Mouse (Mus musculus) G1E (cell line): ENCODE data around the gene Cs. TPM values are rescaled to one million over a fixed set of nuclear protein-coding genes. Genes with fewer than 3 reads are reported as not detected.

ENCODE experiments used
- ATAC-seq: 2 replicates; pipeline ENCODE4 v1.8.0; 2016; ENCODE audit warnings: mild to moderate bottlenecking; ENCODE audit not compliant: insufficient number of reproducible peaks, poor library complexity, low FRiP score, severe bottlenecking; ENCODE audit errors: extremely low read depth
- DNase-seq: peaks from one replicate; pipeline ENCODE4 v3.0.0; 2012; ENCODE audit warnings: low spot score
- H3K27me3 ChIP-seq: 2 replicates; pipeline ENCODE4 v1.6.1; 2012; ENCODE audit warnings: mild to moderate bottlenecking, low read length, inconsistent platforms; ENCODE audit not compliant: insufficient read depth
- H3K36me3 ChIP-seq: replicated peaks from 2 replicates; pipeline ENCODE3; 2012; ENCODE audit warnings: mild to moderate bottlenecking, inconsistent platforms
- H3K4me1 ChIP-seq: 2 replicates; pipeline ENCODE4 v1.6.1; 2012; ENCODE audit warnings: low read depth, low read length, inconsistent platforms, mixed read lengths; ENCODE audit not compliant: insufficient read depth
- H3K4me3 ChIP-seq: 2 replicates; pipeline ENCODE4 v1.5.1; 2012; ENCODE audit warnings: low read depth, mild to moderate bottlenecking, inconsistent platforms, low read length, moderate library complexity, mixed read lengths
- H3K9me3 ChIP-seq: replicated peaks from 2 replicates; pipeline ENCODE4 v1.6.1; 2012; ENCODE audit warnings: inconsistent platforms
- CTCF ChIP-seq: IDR thresholded peaks from 2 replicates; pipeline ENCODE4 v1.5.1; 2012; ENCODE audit warnings: low read depth, low read length, inconsistent platforms, mixed read lengths
- GATA1 ChIP-seq: IDR thresholded peaks from 2 replicates; pipeline ENCODE4 v1.6.1; 2012; ENCODE audit warnings: borderline replicate concordance, low read length, inconsistent platforms, mixed read lengths
- GATA2 ChIP-seq: IDR thresholded peaks from 2 replicates; pipeline ENCODE4 v1.6.1; 2012; ENCODE audit warnings: low read depth, low read length, inconsistent platforms, borderline replicate concordance
- POLR2AphosphoS5 ChIP-seq: IDR thresholded peaks from 2 replicates; pipeline ENCODE4 v1.6.1; 2012; ENCODE audit warnings: low read depth, low read length, inconsistent platforms; ENCODE audit not compliant: insufficient replicate concordance
- TAL1 ChIP-seq: conservative IDR thresholded peaks from 2 replicates; pipeline ENCODE4 v1.6.1; 2012; ENCODE audit warnings: low read depth, low read length, inconsistent platforms, mixed read lengths
- polyA plus RNA-seq: library from polyadenylated mRNA; stranded (reverse); fragments of >175 nt; gene quantifications from 2 replicates; pipeline ENCODE4 v1.2.3, GENCODE M21; 2012
- total RNA-seq, 2 experiments: library from RNA; stranded (forward) in 1 of 2; stranded (reverse) in 1 of 2; fragments of 200-1000 nt in 1 of 2; fragments of >200 nt in 1 of 2; fragmentation: Nextera tagmentation in 1 of 2; gene quantifications; 2 replicates each; pipeline ENCODE4 v1.2.3; 2014 to 2017

Gene Cs
- total and polyA plus RNA-seq, 3 experiments = 56.6 to 323 (median 175) TPM

DNA sequence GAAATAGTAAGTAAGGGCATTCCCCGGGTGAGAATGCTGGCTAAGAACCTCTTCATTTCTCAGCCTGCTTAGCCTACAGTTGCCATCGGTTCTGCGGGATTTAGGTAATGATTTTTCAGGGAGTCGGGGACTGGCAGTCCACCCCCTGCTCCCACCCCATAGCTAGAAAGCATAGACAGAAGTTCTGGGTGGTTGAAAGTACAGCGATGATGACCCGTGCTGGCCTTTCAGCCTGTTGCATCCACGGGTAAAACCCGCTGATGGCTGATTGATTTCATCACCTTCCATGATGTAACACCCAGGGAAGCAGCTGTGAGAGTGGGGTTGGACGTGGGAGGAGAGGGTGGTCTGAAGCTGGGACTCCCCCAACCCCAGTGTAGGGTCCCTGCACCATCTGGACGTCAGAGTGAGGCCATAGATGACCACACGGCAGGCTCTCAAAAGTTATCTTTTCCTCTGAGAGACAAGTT, 38.8 kb upstream of the Cs start, which contains the start of gene Il23a:
Gene Il23a, minus strand, starts transcription at position 51 of the 470 bp plus-strand sequence.
- peaks cover 25% of the 10 kb centered on the region for H3K27me3 ChIP-seq
- no peak for ATAC-seq
- H3K9me3 ChIP-seq = no peaks in the 10 kb centered on the region
- no peak for DNase-seq
- no peak within 1 kb of the TSS for H3K4me3 ChIP-seq
- peaks cover 27% of the 10 kb centered on the region for H3K4me1 ChIP-seq
- TF ChIP-seq GATA1 = no peak
- no peak for TF ChIP-seq CTCF
- no peaks in the 10 kb centered on the region for H3K36me3 ChIP-seq

DNA sequence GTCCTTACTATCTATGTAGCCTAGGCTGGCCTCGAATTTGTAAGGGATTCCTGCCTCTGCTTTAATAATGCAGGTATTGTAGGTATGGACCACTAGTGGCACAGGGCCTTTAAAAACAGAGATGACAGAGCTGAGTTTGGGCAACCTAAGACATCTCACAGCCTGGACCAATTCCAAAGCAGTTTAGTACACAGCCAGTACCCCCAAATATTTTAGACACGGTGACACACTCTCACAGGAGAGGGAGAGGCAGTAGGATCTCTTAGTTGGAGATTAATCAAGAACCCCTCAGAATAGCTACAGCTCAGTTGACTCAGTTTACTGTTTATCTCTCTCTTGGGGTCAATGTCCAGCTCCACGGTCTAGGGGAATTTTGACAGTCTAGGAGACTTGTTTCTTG, 35.2 kb upstream of the Cs start:
- Histone ChIP-seq H3K9me3 (no peaks in the 10 kb centered on the region), H3K4me3 (peak overlapping the region; percentile 75), H3K27me3 (peaks cover 14% of the 10 kb centered on the region), H3K4me1 (peaks cover 37% of the 10 kb centered on the region), H3K36me3 (peaks cover 29% of the 10 kb centered on the region)
- ATAC-seq (no peak), DNase-seq (no peak)
- TF ChIP-seq TAL1 (no peak), POLR2AphosphoS5 (no peak), GATA1 (no peak)

GRCm38 (mm10) chr10:128302785-128303125, 34.8 kb upstream of the Cs start:
- DNase-seq (no peak), ATAC-seq (no peak)
- Histone ChIP-seq H3K9me3 (no peaks in the 10 kb centered on the region), H3K4me3 (peak overlapping the region; percentile 75), H3K27me3 (peaks cover 10% of the 10 kb centered on the region), H3K4me1 (peaks cover 36% of the 10 kb centered on the region), H3K36me3 (peaks cover 31% of the 10 kb centered on the region)
- no peak for TF ChIP-seq GATA1
- TF ChIP-seq POLR2AphosphoS5 = no peak

DNA sequence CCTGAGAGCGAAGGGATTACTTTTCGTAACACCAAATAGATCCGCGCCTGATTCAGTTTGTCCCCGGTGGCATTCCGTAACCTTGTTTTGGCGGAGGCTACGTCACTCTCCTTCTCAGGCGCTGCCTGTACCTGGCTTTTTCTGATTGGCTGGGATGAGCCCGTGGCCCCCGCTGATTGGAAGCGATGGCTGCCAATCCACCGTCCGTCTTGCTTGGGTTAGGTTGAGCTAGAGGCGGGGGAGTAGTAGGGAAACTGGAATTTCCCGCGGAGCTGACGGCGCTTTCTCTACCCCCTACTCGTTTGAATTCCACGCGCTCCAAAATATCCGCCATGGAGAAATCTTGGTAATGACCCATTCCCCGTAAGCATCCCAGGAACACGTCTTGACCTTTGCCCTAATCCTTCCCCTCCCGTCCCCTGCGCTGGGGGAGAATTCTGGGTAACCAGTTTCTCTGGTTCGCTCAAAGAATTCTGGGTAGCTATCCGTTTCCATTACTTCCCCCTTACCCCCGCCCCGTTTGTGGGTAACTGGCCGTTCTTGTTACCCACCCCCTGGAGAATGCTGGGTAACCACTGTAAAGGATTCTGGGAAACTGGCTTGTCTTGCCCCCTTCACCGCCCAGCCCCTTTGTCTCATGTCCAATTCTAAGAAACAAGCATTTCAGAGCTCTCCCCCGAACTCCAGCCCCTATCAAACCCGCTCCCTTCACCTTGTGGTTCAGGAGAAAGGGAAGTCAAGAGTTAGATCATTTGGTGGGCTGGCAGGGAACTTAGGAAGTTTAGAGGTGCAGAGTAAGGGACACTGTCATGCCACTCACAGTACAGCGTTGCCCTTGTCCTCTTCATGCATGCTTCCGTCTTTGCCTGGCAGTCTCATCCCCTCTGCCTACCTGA, 34.2 kb upstream of the Cs start, which contains the start of gene Pan2:
Gene Pan2, plus strand, starts transcription at position 210 of the 896 bp plus-strand sequence.
- H3K4me1 ChIP-seq = peaks cover 33% of the 10 kb centered on the region
- H3K9me3 ChIP-seq = no peaks in the 10 kb centered on the region
- peak; percentile 99 for ATAC-seq
- peak within 1 kb of the TSS; percentile 75 for H3K4me3 ChIP-seq
- peaks cover 5% of the 10 kb centered on the region for H3K27me3 ChIP-seq
- TF ChIP-seq CTCF (no peak), TAL1 (no peak), GATA2 (no peak), GATA1 (no peak), POLR2AphosphoS5 (no peak)
- peaks cover 37% of the 10 kb centered on the region for H3K36me3 ChIP-seq
- peak; percentile 99 for DNase-seq

DNA sequence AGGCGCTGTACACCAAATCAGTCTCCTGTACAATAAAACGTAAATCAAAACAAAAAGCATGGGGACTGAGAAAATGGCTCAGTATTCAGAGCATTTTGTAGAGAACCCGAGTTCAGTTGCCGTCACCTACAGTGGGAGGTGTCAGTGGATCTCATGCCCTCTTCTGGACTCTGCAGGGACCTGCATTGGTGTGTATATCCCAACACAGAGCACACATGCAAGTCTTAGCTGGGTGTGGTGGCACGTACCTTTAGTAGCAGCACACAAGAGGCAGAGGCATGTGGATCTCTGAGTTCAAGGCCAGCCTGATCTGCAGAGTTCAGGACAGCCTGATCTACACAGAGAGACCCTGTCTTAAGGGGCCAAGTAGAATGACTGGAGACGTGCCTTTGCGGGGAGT, 27.9 kb upstream of the Cs start:
- peaks cover 84% of the 10 kb centered on the region for H3K36me3 ChIP-seq
- TF ChIP-seq POLR2AphosphoS5 (no peak), TAL1 (no peak), CTCF (no peak), GATA1 (no peak), GATA2 (no peak)
- DNase-seq (no peak), ATAC-seq (no peak)
- no peaks in the 10 kb centered on the region for H3K9me3 ChIP-seq
- H3K4me1 ChIP-seq = peaks cover 5% of the 10 kb centered on the region
- H3K4me3 ChIP-seq = no peak overlapping the region
- H3K27me3 ChIP-seq = no peaks in the 10 kb centered on the region

- peaks cover 7% of the 10 kb centered on the region for H3K4me1 ChIP-seq
- ATAC-seq (no peak), DNase-seq (no peak)
- no peaks in the 10 kb centered on the region for H3K27me3 ChIP-seq
- TF ChIP-seq TAL1 (no peak), GATA2 (no peak), CTCF (no peak), POLR2AphosphoS5 (no peak), GATA1 (no peak)
- no peaks in the 10 kb centered on the region for H3K9me3 ChIP-seq
- H3K4me3 ChIP-seq = no peak overlapping the region
- H3K36me3 ChIP-seq = peaks cover 85% of the 10 kb centered on the region
Observed at GRCm38 (mm10) chr10:128310177-128310576, 27.4 kb upstream of the Cs start.

GRCm38 (mm10) chr10:128310902-128311301, 26.6 kb upstream of the Cs start:
- TF ChIP-seq GATA2 (no peak), CTCF (no peak), POLR2AphosphoS5 (no peak), TAL1 (no peak), GATA1 (no peak)
- Histone ChIP-seq H3K36me3 (peaks cover 86% of the 10 kb centered on the region), H3K4me3 (no peak overlapping the region), H3K9me3 (no peaks in the 10 kb centered on the region), H3K4me1 (peaks cover 10% of the 10 kb centered on the region), H3K27me3 (no peaks in the 10 kb centered on the region)
- DNase-seq (no peak), ATAC-seq (no peak)
